Mouse (Mus musculus) megakaryocyte, embryonic 14.5 days (primary cell): ENCODE data around the gene Pcdh9.

Experiments
- FLI1 ChIP-seq: IDR thresholded peaks from 2 replicates; pipeline ENCODE4 v1.6.1; 2012; ENCODE audit warnings: low read length, inconsistent platforms, mixed read lengths
- GATA1 ChIP-seq: IDR thresholded peaks from 3 replicates; pipeline ENCODE4 v1.6.1; 2012; ENCODE audit warnings: mixed read lengths, low read length, inconsistent platforms, borderline replicate concordance

GRCm38 (mm10) chr14:93543561-93543960, 346.9 kb downstream of the Pcdh9 start:
- TF ChIP-seq GATA1 = no peak
- no peak for TF ChIP-seq FLI1
